Mouse (Mus musculus): ENCODE data around the gene Csad.

DNA sequence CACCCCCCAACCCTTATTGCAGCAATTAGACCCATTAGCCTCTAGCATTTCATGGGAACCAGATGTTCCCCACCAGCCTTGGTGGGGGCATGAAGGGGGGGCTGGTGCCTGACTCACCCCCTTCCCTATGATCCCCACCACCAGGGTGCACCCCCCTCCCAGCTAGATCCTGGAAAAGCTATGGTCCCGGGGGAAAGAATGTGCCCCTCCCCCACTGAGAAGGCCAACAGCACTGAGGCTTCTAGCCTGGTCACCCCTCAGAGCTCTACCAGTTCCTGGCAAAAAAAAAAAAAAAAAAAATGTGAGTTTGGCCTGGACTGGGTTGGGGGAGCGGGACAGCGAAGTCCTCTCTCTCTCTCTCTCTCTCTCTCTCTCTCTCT is 44.3 kb upstream of the Csad start:
- TF ChIP-seq CTCF (IDR thresholded peaks at IDR 0.05; ENCODE audit: borderline replicate concordance, insufficient read depth, low read length) (no peak), POLR2A (IDR thresholded peaks at IDR 0.05; ENCODE audit: low read depth, low read length) (no peak)
